Mouse (Mus musculus) B cell, adult 2 months (primary cell): ENCODE data around the gene Crp.

ENCODE experiments used
- DNase-seq, 2 experiments: peaks; one replicate each; pipeline ENCODE4 v3.0.0; 2022

Crp gene

DNA sequence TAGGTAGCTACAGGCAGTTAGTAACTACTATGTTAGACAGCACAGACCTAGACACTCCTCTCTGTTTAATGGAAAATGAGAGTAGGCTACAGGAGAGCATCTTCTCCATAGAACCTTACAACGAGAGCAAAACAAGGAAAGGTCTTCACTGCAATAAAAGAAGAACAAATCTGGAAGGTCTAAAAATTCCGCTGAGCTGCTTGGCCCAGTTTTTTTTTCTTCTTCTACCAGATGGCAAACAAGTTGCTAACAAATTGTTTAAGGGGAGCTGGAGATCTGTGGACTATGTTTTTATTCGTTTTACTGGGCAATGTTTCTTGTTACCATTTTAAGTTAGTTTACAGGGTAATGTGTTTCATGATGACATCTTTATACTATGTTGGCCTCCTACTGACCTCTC lies 53.4 kb downstream of the Crp start:
- DNase-seq = no peak

DNA sequence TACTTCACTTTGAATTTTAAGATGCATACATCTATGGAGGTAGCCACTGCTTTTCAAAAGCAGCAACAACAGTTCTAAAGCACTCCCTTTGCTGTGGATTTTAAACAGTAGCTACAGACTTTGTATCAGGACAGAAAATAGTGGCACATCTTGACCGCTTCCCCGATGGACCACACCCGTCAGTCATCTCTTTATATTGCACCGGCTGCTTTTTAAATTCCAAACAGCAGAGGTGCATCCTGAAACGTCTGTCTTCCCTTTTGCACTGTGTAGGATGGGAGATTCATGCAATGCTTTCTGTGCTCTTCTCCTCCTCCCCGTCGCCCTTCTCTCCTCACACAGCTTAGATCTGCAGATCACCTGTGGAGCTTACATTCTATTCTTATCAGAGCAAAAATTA lies 57.3 kb downstream of the Crp start:
- DNase-seq = no peak

- no peak for DNase-seq
These were observed 61.7 kb downstream of the Crp start for GRCm38 (mm10) chr1:172759525-172759924.

- DNase-seq = no peak
These were observed 81.3 kb downstream of the Crp start for GRCm38 (mm10) chr1:172779195-172779594.

- DNase-seq = no peak
These were observed 87.5 kb downstream of the Crp start for GRCm38 (mm10) chr1:172785322-172785721.

GRCm38 (mm10) chr1:172785886-172786285 lies 88.0 kb downstream of the Crp start:
- no peak for DNase-seq

GRCm38 (mm10) chr1:172828975-172829374 lies 131.1 kb downstream of the Crp start:
- DNase-seq = no peak

- DNase-seq = no peak
These were observed 149.3 kb downstream of the Crp start for GRCm38 (mm10) chr1:172847044-172847761.

GRCm38 (mm10) chr1:172848171-172848570 lies 150.3 kb downstream of the Crp start:
- no peak for DNase-seq

DNA sequence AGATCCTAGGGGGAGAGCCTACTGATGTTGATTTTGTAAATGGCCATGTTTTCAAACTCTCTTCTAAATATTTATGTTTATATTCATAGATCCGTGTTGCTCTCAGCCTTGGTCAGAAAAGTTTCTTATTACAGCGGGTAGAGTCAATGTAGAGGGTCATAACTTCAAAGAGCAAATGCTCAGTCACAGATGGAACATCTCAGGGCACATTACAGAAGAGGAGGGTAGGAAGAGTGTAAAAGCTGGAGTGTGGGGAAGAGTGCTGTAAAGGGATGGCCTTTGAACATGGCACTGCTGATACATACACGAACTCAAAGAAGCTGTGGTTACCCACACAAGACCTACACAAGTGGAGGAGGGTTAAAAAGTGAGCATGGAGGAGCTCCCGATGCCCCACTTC lies 177.4 kb downstream of the Crp start:
- no peak for DNase-seq

- no peak for DNase-seq
These were observed 178.8 kb downstream of the Crp start for GRCm38 (mm10) chr1:172876675-172877074.
